Mouse (Mus musculus) CH12F3 (cell line): ENCODE data around the gene Olfr1406.
"Not testable (repeated sequence)": the region's sequence is repeated elsewhere in the genome, so short reads cannot be mapped to it uniquely, and the experiment has no call there.

Source experiments
- in situ Hi-C: fragments of 300-500 bp; cut with MboI; formaldehyde crosslinking; loops from 2 replicates; pipeline ENCODE4 v1.14.3; 2020; ENCODE audit warnings: low sequenced_read_pairs

Gene Olfr1406

DNA sequence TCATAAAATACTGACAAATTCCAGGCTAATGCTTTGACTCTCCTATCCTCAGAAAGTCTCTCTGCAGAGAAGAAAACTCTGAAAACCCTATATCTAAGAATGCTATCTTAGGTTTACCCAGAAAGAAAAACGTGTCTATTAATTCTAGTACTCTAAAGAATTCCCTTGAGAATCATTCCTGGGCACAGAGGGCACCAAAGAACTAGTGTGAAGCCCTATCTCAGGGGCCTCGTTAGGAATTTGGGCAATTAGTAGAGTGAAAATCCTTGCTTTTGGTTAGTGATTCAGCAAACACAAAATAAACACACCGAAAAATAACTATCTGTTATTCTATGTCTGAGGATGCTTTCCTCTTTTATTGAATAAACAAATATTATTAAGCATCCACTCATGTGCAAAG, at the start of gene Olfr1406:
TSS of gene Olfr1406 (minus strand) at position 101 of the 400 bp plus-strand sequence.
- in situ Hi-C loops = no loop called here

DNA sequence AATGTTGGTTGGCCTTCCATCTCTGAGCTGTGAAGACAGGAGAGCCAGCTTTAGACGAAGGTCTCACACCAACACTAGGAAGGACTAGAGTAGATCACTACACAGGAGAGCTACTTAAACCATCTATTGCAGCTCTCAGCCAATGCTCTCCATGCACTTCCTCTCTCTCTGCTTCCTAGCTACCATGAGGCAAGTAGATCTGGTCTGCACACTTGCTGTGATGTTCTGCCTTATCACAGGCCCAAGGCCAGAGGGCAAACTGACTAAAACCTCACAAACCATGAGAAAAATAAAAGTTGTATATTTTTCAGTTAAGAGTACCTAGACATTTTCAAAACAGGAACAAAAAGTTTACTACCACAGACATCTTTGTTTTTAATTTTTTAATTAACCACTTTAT, 46.6 kb upstream of the Olfr1406 start:
- in situ Hi-C loops = not testable (repeated sequence)

DNA sequence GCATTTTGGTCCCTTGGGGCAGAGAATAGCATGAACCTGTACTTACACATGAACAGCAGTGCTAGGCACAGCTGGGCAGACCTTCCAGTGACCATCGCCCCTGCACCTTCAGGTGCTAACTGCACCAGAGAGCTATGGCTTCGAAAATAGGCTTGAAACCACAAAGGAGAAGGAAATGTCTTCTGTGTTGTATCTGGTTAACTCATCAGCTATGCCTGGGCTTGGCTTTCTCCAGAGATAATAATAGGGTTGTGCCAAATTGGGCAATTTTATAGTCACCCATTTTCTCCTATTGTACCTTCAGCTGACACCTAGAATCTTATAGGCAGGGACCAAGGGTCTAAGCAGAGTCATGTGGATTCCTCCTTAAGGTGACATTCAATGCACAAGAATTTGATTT, 36.6 kb upstream of the Olfr1406 start, which contains the start of gene Fcer1a:
TSS of gene Fcer1a (minus strand) at position 134 of the 400 bp plus-strand sequence.
- in situ Hi-C loops = no loop called here

DNA sequence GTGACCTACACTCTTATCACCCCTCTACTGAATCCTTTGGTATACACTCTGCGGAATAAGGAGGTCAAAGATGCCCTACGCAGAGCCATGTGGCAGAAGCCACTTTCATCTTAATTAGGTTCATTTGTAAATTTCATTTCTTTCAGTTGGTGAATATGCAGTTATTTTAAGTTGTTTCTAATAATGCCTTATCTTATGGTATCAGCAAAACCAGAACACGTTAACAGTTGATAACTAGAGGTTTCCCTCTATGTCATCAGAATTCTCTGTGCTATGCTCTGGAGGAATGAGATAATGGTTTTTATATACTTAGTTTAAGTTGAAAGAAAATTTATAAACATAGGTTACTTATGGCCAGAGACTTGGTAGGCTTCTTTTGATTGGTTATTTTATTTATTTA, 26.0 kb upstream of the Olfr1406 start:
- in situ Hi-C loops = no loop called here

DNA sequence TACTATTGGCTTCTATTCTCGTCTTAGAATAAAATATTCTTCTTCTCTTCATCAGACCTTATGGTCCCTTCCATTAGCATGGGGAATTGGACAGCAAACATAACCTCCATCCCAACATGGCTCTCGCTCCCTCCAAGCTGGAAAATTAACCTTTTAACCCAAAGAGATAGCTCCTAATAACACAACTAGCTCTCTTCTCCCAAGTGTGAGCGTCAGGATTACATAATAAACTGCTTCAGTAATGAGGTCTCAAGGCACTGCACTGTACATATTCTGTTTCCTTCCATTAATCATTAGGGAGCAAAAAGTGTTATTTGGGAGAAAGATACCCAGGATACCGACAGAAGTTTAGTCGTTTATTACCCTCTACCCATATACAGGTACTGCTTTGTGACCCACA, 21.7 kb upstream of the Olfr1406 start, which contains the start of gene Olfr1404:
TSS of gene Olfr1404 (plus strand) at position 301 of the 400 bp plus-strand sequence.
- in situ Hi-C loops = no loop called here

DNA sequence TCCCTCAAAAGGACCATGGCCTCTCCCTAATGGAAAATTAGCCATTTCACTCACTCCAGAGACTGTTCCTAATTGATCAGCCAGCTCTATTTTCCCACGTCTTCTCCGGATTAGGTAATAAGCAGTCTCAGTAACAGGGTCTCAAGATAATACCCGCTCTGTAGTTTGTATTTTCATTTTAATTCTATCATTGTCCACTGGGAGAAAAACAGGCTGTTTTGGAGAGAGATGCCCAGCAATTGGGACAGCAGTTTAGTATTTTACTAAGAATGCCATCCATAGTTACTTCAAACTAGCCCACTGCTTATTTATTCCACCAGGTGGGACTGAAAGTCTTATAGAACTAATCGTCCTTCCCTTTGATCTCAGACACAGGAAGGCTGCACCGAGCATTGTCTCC, 7.1 kb upstream of the Olfr1406 start, which contains the start of gene Olfr218:
TSS of gene Olfr218 (plus strand) at position 301 of the 400 bp plus-strand sequence.
- in situ Hi-C loops = no loop called here

DNA sequence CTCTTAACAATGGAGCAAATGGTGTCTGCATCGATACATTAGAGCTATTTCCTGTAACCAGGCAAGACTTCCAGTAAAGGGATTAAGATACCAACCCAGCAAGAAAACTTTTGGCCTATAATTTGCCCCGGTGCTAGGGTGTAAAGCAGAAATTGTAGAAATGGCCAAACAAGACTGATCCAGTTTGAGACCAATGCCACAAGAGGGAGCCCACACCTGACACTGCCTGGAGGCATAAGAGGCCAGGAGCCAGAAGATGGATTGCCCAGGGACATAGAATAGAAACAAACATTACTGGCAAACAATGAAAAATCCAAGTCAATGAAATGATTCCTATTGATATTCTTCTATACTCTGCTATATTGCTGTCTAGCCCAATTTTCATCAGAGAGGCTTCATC, 5.9 kb upstream of the Olfr1406 start:
- in situ Hi-C loops = no loop called here

DNA sequence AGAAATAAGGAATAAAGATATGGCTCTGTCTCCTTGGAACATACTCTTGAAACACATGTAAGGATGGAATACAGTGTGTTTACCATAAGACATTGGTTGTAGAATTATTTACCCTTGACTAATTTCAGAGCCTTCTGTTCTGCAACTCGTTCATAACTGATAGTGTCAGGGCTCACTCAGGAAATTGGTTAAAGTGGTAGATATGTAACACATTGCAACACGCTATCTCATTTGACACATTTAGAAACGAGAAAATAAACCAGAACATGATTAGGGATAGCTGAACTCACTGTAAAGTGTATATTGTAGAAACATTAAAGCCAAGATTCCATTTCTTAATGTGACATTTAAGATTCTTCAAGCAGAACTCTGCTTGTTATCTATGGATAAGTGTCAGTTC, 1.6 kb upstream of the Olfr1406 start:
- in situ Hi-C loops = no loop called here

DNA sequence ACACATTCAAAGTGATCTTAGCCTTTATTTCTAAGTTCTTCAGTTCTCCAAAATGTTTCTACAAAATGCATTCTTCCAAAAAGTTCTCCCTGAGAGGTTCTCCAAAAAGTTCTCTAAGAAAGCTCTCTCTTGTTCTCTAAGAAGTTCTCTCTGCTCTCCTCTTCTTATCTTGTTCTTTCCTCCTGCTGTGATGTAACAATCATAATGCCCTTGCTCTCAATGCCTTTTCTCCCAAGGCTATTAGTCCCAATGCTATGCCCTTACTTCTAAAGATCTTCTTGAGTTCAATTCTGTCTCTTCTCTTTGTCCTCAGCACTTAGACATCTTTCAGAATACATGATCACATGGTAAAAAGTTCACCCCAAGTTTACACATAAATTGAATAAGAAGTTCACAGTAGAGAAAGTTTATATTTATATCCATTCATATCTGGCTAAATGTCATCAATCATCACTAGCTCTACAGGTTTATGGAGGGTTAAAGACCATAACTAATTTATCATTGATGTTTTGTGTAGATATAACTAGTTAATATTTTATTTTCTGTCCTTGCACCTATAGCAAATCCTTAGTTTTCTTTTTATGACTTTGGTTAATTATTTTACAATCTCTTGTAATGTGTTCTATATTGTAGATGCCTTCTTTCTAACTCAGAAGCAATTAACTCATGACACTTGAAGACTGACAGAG, 16.1 kb downstream of the Olfr1406 start:
- in situ Hi-C loops = no loop called here

DNA sequence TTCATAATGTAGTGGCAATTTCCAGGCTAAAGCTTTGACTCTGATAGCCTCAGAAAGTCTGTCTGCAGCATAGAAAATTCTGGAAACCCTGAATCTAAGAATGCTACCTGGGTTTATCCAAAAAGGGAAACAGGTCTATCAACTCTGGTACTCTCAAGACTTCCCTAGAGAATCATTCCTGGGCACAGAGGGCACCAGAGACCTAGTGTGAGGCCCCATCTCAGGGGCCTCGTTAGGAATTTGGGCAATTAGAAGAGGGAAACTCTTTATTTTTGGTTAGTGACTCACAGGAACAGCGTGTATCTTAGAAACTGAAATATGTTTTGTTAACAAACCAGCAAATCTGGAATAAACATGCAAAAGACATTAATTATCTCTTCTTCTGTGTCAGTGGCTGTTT, 53.2 kb downstream of the Olfr1406 start, which contains the start of gene Olfr1408:
TSS of gene Olfr1408 (minus strand) at position 101 of the 400 bp plus-strand sequence.
- in situ Hi-C loops = no loop called here
